Mouse (Mus musculus) embryonic stem cell, embryonic (primary cell): ENCODE measurements around the gene S100a7a.

Experiments used
- CTCF ChIA-PET, 4 experiments: fragments of 300-600 bp in 2 of 4; fragments of 350-600 bp in 2 of 4; sonication (Branson Sonifier 250); formaldehyde crosslinking; loops; one replicate each; lab custom pipeline; 2022; ENCODE audit warnings: inconsistent platforms in 2 of 4; lab: Charles Lee
- POLR2A ChIA-PET, 4 experiments: fragments of 300-600 bp in 2 of 4; fragments of 350-600 bp in 2 of 4; sonication (Branson Sonifier 250); formaldehyde crosslinking; loops; one replicate each; lab custom pipeline; 2022; ENCODE audit warnings: antibody characterized with exemption in 4 of 4, inconsistent platforms in 1 of 4; lab: Charles Lee

S100a7a gene

DNA sequence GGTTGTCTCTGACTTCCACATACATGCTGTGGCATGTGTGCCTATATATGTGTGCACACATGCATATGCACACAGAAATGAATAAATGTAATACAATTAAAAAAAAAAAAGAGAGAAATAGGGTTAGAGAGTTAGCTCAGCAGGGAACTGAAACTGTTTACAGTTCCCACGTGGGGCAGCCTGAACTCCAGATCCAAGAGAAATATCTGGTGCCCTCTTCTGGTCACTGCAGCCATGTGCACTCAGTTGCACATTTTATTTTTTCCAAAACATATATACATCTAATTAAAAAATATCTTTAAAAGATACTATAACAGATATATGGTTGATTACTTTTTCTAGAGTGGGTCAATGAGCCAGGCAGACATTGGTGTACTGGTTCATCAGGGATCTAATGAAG, 36.2 kb upstream of the S100a7a start:
- POLR2A ChIA-PET, result interaction anchor here in 2 of 4 experiments (0.6 to 1.3 kb wide), 4 partner anchors 32 to 171 kb away, joined by 3 to 5 read pairs (median 3); partner anchors contain the start of gene Snapin (in 1 of the 2)
- CTCF ChIA-PET, result interaction anchor here in 3 of 4 experiments (0.6 to 2.2 kb wide), 10 partner anchors 10 to 205 kb away, joined by 3 to 18 read pairs (median 4); partner anchors contain the start of gene Snapin (in 1 of the 3)

GRCm38 (mm10) chr3:90621552-90621951, 32.3 kb upstream of the S100a7a start:
- ChIA-PET CTCF (interaction anchor here (0.6 to 1.6 kb wide), 9 partner anchors 9 to 248 kb away, joined by 3 to 5 read pairs (median 3); no protein-coding TSS in a partner anchor), POLR2A (interaction anchor here in 3 of 4 experiments (0.5 to 1.1 kb wide), 7 partner anchors 17 to 113 kb away, joined by 3 to 12 read pairs (median 3); partner anchors contain the start of gene Chtop (in 1 of the 3))

DNA sequence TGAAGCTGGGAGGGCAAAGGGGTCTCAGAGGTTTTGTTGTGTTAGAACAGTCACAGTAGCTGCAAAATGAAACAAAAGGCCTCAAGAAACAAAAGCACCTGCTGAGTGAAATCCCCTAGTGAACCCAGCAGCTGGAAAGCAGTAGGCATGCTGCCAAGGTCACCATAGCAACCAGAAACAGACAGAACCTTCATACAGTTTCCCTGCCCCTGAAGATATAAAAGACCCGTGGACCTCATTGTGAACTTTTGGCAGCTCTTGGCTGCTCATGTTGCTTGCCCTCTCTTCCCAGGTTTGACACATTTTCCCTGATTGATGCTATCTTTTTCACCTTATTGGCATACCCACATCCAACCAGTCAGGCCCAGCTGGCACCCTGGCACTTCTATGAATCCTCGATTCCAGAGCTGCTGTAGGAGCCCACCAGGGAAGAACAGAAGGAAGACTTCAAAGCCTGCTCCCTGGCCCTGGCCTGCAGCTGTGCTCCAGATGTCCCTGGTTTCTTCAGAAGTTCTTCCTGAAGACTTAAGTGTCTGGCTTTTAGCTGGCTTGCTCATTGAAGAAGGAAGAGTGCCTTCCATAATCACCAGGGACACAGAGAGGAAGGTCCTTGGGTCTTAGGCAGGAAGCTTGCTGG, 30.3 kb upstream of the S100a7a start:
- POLR2A ChIA-PET, result interaction anchor here in 2 of 4 experiments (1.1 to 1.3 kb wide), 3 partner anchors 10 to 110 kb away, joined by 3 to 4 read pairs (median 4); no protein-coding TSS in a partner anchor
- CTCF ChIA-PET, result interaction anchor here (0.6 to 1.3 kb wide), 6 partner anchors 9 to 86 kb away, joined by 3 to 6 read pairs (median 3); partner anchors contain the start of gene S100a6 (in 1 of the 4)

DNA sequence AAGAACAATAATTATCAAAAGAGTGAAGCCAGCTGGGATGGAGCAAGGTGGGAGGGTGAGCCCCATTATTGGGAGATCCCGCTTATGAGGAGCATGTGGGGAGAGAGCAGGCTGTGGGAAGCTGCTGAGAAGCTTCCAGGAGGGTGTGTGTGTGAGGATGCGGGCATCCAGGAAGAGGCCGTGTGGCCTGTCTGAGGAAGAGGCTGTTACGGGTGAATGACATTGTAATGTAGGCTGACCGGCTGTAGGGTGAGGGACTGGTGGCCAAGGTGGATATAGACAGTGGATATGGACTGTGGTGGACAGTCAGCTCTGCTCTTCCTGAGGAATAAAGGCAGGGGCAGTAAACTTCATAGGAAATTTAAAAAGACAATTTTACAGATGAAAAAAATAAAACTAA, 28.3 kb upstream of the S100a7a start:
- CTCF ChIA-PET, result interaction anchor here in 1 of 4 experiments (1.1 kb wide), 1 partner anchor 14 kb away, joined by 4 read pairs; no protein-coding TSS in a partner anchor
- POLR2A ChIA-PET, result interaction anchor here in 1 of 4 experiments (1.0 kb wide), 1 partner anchor 38 kb away, joined by 3 read pairs; no protein-coding TSS in a partner anchor

GRCm38 (mm10) chr3:90626266-90627021, 27.4 kb upstream of the S100a7a start:
- ChIA-PET CTCF (interaction anchor here in 1 of 4 experiments (1.1 to 4.1 kb wide), 3 partner anchors 13 to 40 kb away, joined by 4 to 14 read pairs (median 9); no protein-coding TSS in a partner anchor), POLR2A (no interaction called here)

DNA sequence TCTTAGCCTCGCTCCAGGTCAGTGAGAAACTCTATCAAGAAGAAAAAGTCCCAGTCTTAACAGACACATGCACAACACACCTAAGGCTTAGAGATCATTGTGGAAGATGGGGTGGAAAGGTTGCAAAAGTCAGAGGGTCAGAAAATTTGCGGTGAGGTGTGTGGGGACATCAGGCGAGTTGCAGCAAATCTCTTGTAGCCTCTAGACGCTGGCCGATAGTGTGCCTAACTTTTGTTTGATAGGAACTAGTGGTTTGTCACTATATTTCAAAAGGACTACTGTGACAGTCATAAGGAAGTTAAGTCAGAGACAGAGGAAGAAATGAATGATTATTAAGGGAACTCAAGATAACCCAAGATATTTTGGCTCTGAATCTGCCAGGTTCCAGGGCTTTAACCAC, 26.5 kb upstream of the S100a7a start:
- ChIA-PET CTCF (interaction anchor here (0.5 to 4.1 kb wide), 18 partner anchors 9 to 1171 kb away, joined by 3 to 14 read pairs (median 4); partner anchors contain the start of gene S100a6 (in 1 of the 4)), POLR2A (interaction anchor here in 3 of 4 experiments (0.6 to 1.1 kb wide), 3 partner anchors 27 to 152 kb away, joined by 3 to 6 read pairs (median 4); partner anchors contain the start of gene Ilf2 (in 1 of the 3))

GRCm38 (mm10) chr3:90627807-90628206, 26.0 kb upstream of the S100a7a start:
- CTCF ChIA-PET, result interaction anchor here (0.5 to 4.1 kb wide), 21 partner anchors 9 to 1172 kb away, joined by 3 to 14 read pairs (median 4); partner anchors contain the start of gene S100a6 (in 1 of the 4)

DNA sequence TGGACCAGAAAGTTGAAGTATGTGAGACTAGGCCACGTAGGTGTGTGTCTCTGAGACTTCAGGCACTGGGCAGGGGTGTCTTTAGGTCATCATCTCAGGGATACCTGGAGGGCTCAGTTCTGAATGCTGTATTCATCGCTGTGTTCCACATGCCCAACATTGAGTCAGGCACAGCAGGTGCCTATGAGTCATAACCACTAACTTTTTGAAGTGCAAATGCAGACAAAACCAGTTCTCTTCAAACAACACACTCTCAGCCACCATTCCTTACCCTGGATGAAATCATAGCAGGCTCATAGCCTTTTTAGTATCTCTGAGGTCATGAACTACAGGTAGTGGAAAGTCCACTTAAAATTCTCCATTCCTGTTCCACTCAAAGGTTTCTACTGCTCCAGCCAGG, 24.5 kb upstream of the S100a7a start:
- POLR2A ChIA-PET, result no interaction called here
- CTCF ChIA-PET, result interaction anchor here in 1 of 4 experiments (4.1 kb wide), 1 partner anchor 11 kb away, joined by 14 read pairs; no protein-coding TSS in a partner anchor

More at GRCm38 (mm10) chr3:90627807-90628206, 26.0 kb upstream of the S100a7a start:
- POLR2A ChIA-PET, result interaction anchor here in 3 of 4 experiments (0.6 to 1.1 kb wide), 3 partner anchors 28 to 152 kb away, joined by 3 to 6 read pairs (median 4); partner anchors contain the start of gene Ilf2 (in 1 of the 3)

GRCm38 (mm10) chr3:90631984-90632383, 21.8 kb upstream of the S100a7a start:
- CTCF ChIA-PET, result interaction anchor here in 2 of 4 experiments (0.6 to 2.3 kb wide), 5 partner anchors 8 to 1834 kb away, joined by 3 to 11 read pairs (median 4); no protein-coding TSS in a partner anchor
- POLR2A ChIA-PET, result interaction anchor here in 1 of 4 experiments (1.0 kb wide), 1 partner anchor 106 kb away, joined by 3 read pairs; no protein-coding TSS in a partner anchor

DNA sequence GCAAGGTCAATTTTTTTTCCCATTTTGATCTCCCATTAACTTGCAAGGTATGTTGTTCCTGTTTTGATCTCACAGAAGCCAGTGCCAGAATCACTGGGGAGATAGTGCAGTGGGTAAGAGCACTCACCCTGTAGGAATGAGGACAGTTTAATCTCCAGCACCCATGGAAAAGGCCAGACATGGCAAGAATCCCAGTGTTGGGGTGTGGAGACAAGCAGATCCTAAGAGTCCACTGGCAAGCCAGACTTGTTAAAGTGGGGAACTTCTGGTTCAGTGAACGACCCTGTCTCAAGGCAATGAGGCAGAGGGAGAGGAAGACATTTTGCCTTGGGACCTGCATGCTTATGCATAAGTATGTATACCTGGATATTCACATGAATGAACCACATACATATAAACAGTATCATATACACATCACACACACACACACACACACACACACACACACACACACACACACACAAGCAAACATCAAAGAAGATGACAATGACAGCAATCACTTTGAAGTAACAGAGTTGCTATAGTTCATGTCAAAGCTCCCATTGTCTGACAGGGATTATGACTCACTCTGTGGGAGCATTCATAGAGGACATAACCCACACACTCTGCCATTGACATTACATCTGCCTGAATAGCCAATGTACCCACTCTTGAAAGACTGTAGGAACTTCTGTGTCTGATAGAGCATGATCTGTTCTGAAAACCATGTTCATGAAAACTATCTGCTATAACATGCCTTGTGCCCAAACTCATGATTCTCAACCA, 15.1 kb upstream of the S100a7a start:
- CTCF ChIA-PET, result interaction anchor here in 3 of 4 experiments (1.1 to 1.6 kb wide), 7 partner anchors 14 to 508 kb away, joined by 3 to 9 read pairs (median 4); no protein-coding TSS in a partner anchor
- POLR2A ChIA-PET, result interaction anchor here in 2 of 4 experiments (0.9 to 1.4 kb wide), 4 partner anchors 126 to 425 kb away, joined by 3 to 5 read pairs (median 3); partner anchors contain the start of genes Chtop (in 1 of the 2), Rab13 (in 1 of the 2) and Rps27 (in 1 of the 2)

DNA sequence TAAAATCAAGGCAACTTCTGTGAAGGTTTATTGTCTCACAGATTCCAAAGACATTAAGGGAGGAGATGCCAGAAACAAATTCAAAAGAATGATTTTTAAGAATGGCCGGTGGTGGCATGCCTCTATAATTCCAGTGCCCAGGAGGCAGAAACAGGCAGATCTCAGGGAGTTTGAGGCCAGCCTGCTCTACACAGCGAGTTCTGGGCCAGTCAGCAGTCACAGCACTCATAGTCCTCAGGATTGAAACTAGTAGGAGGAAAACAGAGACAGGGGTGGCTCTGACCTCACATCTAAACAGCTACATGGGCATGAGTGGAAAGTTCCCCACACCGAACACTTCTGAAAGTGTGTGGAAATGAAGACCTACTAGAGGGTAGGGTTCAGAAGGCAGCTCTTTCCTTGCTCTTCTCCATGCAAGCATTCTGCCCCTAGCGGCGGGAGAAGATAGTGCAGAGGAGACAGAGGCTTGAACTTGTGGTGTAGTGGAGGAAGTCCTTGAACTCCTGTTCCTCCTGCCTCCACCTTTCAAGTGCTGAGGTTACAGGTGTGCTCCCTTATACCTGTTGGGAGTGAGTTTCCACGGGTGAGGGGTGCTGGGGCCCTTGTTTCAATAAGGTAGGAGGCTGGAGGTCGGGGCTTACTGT, 14.2 kb upstream of the S100a7a start:
- CTCF ChIA-PET, result interaction anchor here (0.6 to 1.6 kb wide), 38 partner anchors 8 to 509 kb away, joined by 3 to 14 read pairs (median 4); partner anchors contain the start of genes S100a14 (in 1 of the 4) and Snapin (in 1 of the 4)
- POLR2A ChIA-PET, result interaction anchor here in 3 of 4 experiments (0.6 to 1.4 kb wide), 5 partner anchors 127 to 426 kb away, joined by 3 to 15 read pairs (median 3); partner anchors contain the start of genes Chtop (in 1 of the 3), Rab13 (in 1 of the 3) and Rps27 (in 1 of the 3)

- CTCF ChIA-PET, result interaction anchor here in 2 of 4 experiments (0.6 to 4.3 kb wide), 7 partner anchors 11 to 412 kb away, joined by 3 to 33 read pairs (median 3); partner anchors contain the start of gene S100a16 (in 1 of the 2)
- POLR2A ChIA-PET, result no interaction called here
Observed at GRCm38 (mm10) chr3:90640981-90641380, 12.8 kb upstream of the S100a7a start.

GRCm38 (mm10) chr3:90644220-90644619, 9.6 kb upstream of the S100a7a start:
- ChIA-PET POLR2A (interaction anchor here in 1 of 4 experiments (1.0 to 1.3 kb wide), 2 partner anchors 23 to 430 kb away, joined by 3 read pairs; partner anchors contain the start of genes Rab13 and Rps27), CTCF (interaction anchor here (0.5 to 4.3 kb wide), 23 partner anchors 8 to 730 kb away, joined by 3 to 33 read pairs (median 4); partner anchors contain the start of genes S100a7a (in 1 of the 4) and Snapin (in 1 of the 4))

DNA sequence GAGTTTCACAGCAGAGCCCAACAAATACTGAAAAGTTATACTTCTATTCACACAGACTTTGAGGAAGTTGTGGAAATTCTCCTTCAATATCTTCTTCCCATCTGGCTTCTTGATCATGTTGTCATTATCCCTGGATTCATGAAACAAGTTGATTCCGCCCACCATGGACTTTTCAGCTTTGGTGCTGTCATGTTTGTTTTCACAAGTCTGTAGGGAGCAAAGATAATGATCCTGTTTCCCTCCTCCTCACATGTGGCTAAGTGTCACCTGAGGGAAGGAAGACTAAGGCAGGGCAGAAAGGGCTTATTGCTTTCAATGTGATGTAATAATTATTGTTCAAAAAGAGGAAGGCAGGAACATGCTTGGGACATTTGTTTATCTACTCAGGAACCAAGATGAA, 6.5 kb upstream of the S100a7a start:
- ChIA-PET CTCF (no interaction called here), POLR2A (no interaction called here)

- ChIA-PET CTCF (interaction anchor here in 1 of 4 experiments (1.6 kb wide), 1 partner anchor 9 kb away, joined by 5 read pairs; no protein-coding TSS in a partner anchor), POLR2A (no interaction called here)
Observed at GRCm38 (mm10) chr3:90648981-90649380, 4.8 kb upstream of the S100a7a start.

DNA sequence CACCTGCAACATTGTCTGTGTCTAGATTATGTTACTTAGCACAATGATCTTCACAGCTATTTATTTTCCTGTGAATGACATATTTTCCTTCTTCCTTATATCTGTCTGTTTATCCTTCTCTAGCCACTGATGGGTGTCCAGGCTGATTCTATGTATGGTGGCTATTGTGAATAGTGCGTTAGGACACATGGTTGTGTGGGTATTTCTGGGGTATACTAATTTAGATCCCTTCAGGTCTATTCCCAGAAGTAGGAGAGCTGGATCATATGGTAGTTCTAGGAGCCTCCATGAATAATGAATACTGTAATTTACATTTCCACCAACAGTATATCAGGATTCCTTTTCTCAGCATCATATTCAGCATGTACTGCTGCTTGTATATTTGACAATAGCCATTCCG, 4.0 kb upstream of the S100a7a start:
- POLR2A ChIA-PET, result no interaction called here

More for the DNA sequence above, 4.0 kb upstream of the S100a7a start:
- CTCF ChIA-PET, result no interaction called here
